Mouse (Mus musculus) granulocyte monocyte progenitor cell, adult 5-6 weeks (primary cell): Measurements from ENCODE around the gene Faxc. TPM values are rescaled to one million over a fixed set of nuclear protein-coding genes. Genes with fewer than 3 reads are reported as not detected.

ENCODE experiments used
- ATAC-seq: replicated peaks from 2 replicates; pipeline ENCODE4 v1.8.0; 2016; ENCODE audit warnings: mild to moderate bottlenecking, moderate TSS enrichment, inconsistent platforms; ENCODE audit not compliant: poor library complexity, severe bottlenecking
- total RNA-seq, 2 experiments: library from RNA; stranded (forward) in 1 of 2; stranded (reverse) in 1 of 2; fragments of 200-712, 200-1000 nt in 1 of 2; fragments of >200 nt in 1 of 2; fragmentation: Nextera tagmentation in 1 of 2; gene quantifications; 2 replicates each; pipeline ENCODE4 v1.2.3; 2014 to 2017

Faxc gene
- total RNA-seq (2014; fragmentation: Nextera tagmentation) (not detected in 2 replicates), total RNA-seq (2017) (not detected in 2 replicates)

- ATAC-seq, result peak; percentile 58
These were observed at the start of gene Faxc for GRCm38 (mm10) chr4:21930971-21931771. Gene Faxc, plus strand, starts transcription at chr4:21931329.

GRCm38 (mm10) chr4:21882806-21883205, 48.3 kb upstream of the Faxc start:
- no peak for ATAC-seq

DNA sequence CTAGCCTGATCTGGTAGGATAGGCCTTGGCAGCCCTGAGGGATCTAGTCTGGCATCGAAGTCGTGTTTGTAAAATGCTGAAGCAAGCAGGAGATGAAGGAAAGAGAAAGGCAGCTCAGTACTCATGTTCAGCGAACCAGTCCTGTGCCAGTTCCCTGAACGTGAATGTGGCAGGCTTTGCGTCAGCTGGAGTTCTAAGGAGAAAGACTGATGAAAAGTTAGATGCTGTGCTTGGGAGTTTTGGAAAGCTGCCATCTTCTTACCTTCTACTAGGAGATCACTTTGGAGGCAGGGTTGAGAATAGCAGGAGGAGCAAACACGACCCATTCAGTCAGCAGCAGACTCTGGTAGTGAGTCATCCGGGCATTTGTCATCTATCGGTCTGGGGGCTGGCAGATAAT, 45.3 kb upstream of the Faxc start:
- no peak for ATAC-seq

DNA sequence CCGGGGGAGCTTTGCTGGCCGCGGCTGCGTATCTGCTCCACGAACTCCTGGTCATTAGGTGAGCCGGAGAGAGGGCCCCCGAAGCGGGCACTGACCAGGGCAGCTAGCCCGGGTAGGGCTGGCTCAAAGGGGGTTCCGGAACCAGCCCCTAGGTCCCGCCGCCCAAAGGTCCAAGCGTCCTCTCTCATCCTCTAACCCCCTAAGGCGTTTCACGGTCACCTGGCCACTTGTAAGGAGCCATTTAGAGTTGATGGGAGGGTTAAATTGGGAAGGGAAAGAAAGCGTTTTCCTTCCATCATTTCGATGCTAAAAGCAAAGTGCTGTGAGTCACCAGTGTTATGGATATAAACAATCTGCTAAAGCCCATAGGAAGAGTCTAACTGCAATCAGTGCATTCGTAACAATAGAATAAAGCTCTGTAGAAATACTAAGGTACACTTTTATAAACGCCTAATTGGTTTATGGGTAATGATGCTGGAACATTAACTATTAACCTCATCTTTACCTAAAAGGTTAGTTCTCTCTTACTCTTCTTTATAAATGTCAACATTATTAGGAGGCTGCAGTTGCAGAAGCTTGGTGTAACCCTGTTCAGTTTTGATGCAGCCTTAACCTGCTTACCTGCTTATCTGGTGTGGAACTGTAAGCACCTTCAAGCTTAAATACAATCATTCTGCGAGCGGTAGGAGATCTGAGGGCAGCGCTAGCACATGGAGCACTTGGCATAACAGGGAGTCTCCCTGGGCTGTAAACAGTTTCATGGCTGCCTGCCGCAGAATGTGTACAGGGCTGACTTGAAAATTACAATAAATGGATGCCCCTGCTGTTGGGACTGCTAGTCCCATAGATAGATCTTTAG, 872 bp downstream of the Faxc start:
- no peak for ATAC-seq

DNA sequence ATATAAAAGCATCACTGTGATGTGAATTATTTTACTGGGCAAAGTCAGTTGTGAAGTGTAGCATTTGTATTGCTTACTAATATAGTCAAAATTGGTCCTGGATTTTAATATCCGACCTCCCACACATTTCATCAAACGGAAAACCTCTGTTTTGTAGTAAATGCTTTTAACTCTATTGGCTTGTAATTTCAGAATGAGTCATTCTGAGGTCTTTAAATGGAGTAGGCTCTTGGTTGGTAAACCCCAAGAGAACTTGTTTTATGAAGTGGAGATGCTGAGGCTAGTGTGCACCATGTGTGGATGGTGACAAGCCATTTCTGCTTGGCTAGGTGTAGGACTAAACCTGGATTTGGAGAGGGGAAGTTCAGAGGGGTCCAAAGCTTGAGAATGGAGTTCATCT, 4.2 kb downstream of the Faxc start:
- no peak for ATAC-seq

DNA sequence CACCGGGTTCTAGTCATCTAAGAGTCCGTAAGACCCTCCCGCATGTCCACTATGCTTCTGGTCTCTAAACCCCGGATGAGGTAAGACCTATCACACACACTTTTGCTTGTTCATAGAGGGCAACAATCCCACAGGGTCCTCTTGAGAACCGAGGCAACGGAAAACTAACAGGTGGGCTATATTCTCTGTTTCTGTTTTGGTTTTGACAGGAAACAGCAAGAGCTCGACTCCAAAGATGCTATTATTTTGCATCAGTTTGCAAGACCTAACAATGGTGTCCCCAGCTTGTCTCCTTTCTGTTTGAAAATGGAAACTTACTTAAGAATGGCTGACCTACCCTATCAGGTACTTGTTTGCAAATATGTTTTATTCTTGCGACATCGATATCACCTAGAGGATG, 5.3 kb downstream of the Faxc start:
- ATAC-seq, result no peak

- no peak for ATAC-seq
These were observed 6.8 kb downstream of the Faxc start for GRCm38 (mm10) chr4:21937890-21938289.

DNA sequence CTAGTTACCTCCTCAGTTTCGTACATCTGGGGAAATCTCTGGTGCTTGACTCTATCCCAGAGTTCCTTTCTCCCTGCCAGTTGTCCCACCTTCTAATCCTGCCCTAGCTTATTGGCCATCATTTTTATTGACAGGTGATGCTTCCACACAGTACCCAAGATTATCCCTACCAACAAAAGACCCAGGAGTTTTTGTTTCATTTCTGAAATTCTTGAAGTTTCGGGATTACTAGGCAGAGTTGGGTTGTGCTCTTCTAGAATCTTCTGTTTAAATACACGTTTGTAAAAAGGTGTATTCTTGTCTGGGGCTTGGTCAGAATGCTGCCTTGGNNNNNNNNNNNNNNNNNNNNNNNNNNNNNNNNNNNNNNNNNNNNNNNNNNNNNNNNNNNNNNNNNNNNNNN, 13.5 kb downstream of the Faxc start:
- no peak for ATAC-seq

GRCm38 (mm10) chr4:21951444-21951843, 20.3 kb downstream of the Faxc start:
- ATAC-seq, result no peak; the same call in 1 of the 2 replicates

- no peak for ATAC-seq
These were observed 21.1 kb downstream of the Faxc start for GRCm38 (mm10) chr4:21952255-21952654.

GRCm38 (mm10) chr4:21957570-21958321, 26.6 kb downstream of the Faxc start:
- peak; percentile 93 for ATAC-seq

- ATAC-seq, result no peak
These were observed 40.8 kb downstream of the Faxc start for GRCm38 (mm10) chr4:21971949-21972348.

DNA sequence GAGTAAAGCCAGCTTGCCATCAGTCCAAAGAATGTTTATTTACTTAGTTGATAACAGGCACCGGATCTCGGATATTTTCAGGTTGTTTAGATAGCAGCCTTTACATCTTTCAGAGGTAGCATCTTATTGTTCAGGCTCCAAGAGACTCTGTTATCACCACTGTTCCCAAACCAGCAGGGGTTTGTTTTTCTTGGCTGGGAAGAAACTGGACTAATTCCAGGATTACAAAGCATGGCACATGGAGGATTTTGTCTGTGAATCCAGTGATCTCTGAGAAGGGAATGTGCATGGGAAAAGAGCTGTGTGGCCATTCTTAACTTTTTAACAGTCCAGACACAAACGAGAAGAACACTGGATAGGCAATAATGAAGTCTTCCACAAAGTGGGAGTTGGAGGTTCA, 43.0 kb downstream of the Faxc start:
- no peak for ATAC-seq

GRCm38 (mm10) chr4:21980471-21980870, 49.3 kb downstream of the Faxc start:
- no peak for ATAC-seq

- ATAC-seq, result no peak
These were observed 51.3 kb downstream of the Faxc start for GRCm38 (mm10) chr4:21982449-21982848.

- no peak for ATAC-seq
These were observed 55.7 kb downstream of the Faxc start for GRCm38 (mm10) chr4:21986857-21987256.

DNA sequence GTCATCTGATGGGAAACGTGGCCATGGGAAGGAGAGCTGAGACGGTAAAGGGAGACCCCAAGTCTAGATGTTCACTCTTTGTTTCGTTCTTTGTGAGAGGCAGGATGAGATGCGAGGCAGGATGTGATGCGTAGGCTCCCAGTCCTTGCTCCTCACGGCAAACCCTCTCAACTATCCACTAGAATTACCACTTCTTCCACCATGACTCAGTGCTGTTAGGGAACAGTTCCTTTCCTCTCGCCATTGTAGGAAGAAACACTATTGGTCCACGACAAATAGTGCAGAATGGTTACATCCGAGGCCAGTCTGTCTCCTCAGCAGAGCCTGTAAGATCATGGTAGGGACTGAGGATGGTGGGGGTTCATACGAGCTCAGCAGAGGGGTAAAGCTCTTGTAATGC, 56.3 kb downstream of the Faxc start:
- ATAC-seq, result no peak

DNA sequence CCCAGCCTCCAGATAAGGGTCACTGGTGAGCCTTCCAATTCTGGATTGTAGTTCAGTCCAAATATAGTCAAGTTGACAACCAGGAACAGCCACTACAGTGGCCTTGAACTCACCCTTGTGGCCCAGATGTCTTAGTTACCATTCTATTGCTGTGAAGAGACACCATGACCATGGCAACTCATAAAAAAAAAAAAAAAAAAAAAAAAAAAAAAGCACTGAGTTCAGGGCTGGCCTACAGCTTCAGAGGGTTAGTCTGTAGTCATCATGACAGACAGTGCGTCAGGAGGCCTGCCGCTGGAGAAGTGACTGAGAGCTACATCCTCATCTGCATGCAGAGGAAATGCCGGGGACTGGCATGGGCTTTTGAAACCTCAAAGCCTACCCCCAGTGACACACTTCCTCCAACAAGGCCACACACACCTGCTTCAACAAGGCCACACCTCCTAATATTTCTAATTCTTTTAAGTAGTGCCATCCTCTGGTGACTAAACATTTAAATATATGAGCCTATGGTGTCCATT, 58.5 kb downstream of the Faxc start:
- no peak for ATAC-seq

DNA sequence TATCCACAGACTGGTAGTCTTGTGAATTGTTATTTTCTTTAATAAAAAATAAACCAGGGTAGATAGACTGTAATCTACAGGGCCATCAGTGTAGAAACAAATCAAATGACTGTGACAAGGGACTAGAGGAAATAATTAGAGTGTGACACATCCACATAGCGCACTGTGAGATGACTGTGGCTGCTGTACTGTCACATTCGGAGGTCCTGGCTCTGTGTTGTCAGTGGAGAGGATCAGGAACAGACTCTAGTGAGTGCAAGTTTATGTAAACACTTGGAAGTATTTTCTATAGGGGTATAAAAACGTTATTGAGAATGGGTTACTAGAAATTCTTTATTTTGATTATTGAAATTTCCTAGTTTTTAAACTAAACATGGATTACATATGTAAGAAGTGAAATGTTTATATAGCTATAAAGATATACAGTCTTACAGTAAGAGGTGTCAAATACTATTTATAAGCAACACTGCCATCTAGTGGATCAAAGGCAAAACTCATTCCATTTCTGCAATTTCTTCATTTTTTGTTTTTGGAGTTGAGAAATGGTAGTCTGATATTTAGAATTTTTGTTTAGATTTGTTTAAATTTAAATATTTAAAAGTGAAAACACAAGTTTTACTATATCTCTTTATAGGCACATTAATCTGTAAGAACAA, 59.6 kb downstream of the Faxc start:
- no peak; the same call in 1 of the 2 replicates for ATAC-seq
